Mouse (Mus musculus) C2C12 (cell line): ENCODE measurements around the gene Impg1.

Experiments used
- CEBPB ChIP-seq: IDR thresholded peaks from one replicate; pipeline ENCODE4 v1.6.1; 2011; ENCODE audit warnings: low read depth, mild to moderate bottlenecking, control low read depth, moderate library complexity
- CTCF ChIP-seq: IDR thresholded peaks from one replicate; pipeline ENCODE4 v1.5.1; 2011; ENCODE audit not compliant: control insufficient read depth, insufficient read depth, insufficient read length
- FOSL1 ChIP-seq: IDR thresholded peaks from one replicate; pipeline ENCODE4 v1.8.0; 2011; ENCODE audit warnings: mild to moderate bottlenecking, low read length; ENCODE audit not compliant: poor library complexity, insufficient read depth, severe bottlenecking
- MAX ChIP-seq: IDR thresholded peaks from one replicate; pipeline ENCODE4 v1.6.1; 2011; ENCODE audit warnings: mild to moderate bottlenecking, control low read depth
- MYOD1 ChIP-seq: IDR thresholded peaks from one replicate; pipeline ENCODE4 v1.6.1; 2011; ENCODE audit warnings: low read depth; ENCODE audit not compliant: control insufficient read depth, insufficient read length
- MYOG ChIP-seq: IDR thresholded peaks from one replicate; pipeline ENCODE4 v1.6.1; 2011; ENCODE audit not compliant: control insufficient read depth, insufficient read length; ENCODE audit errors: extremely low read depth
- USF1 ChIP-seq: IDR thresholded peaks from one replicate; pipeline ENCODE4 v1.6.1; 2011; ENCODE audit warnings: low read depth, mild to moderate bottlenecking, control low read depth, moderate library complexity

DNA sequence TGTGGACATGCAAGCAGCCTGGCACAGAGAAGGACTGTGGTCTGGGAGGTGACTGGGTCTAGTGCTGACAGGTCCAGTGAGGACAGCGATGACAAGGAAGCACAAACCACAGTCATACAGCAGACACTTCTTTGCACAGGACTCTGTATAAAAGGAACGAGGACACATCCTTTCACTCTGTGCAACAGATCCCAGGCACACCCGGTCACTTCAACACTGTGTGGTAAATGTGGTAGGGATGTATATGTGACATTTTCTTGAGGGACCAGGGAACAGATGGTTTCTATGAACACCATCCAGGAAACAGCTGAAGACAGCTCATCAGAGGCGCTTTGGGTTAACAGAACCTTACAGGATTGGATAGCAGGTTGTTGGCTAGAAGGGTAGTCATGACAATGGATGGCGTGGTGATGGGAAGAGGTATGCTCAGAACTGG is 92.0 kb downstream of the Impg1 start:
- TF ChIP-seq CTCF = no peak
- TF ChIP-seq MYOD1 = no peak
- TF ChIP-seq MAX = no peak
- no peak for TF ChIP-seq USF1
- no peak for TF ChIP-seq MYOG
- TF ChIP-seq FOSL1 = no peak
- no peak for TF ChIP-seq CEBPB
